Mouse (Mus musculus): ENCODE measurements around the gene Slit3.

DNA sequence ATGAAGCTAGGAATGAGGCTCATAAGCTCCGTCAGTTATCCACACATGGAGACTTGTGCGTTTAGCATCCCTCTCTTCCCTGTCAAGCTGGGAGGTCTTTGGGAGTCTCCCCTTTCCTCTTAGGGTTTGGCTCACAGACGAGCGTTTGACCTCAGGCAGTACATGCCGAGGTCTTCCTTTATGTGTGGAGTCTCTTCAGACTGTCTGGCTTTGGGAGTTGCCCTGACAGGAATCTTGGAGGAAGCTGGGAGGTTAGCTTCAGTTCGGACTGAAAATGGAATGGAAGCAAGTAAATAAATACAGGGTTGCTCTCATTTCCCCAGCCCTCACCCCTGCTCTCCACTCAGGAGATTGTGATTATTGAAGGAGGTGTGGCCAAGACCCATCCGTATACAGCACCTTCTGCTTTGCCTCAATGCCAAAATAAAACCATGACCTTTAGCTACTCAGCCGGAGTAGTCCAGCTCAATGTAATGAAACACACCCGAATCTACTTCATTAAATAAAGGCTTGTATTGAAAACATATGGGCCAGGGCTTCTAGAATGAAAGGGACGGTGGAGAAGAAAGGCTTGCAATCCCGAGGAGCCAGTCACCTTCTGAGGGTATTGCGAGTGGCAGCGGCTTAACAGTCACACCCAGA, 297.0 kb downstream of the Slit3 start:
- no peak for TF ChIP-seq CTCF (IDR thresholded peaks at IDR 0.05; ENCODE audit: low read depth, low read length)
- no peak for TF ChIP-seq POLR2A (IDR thresholded peaks at IDR 0.05; ENCODE audit: extremely low read depth, insufficient read depth, low read length)
